Mouse (Mus musculus) cerebellum, adult 11-12 months (tissue): Measurements from ENCODE around the gene Nr1d1.

Source experiments
- DNase-seq: peaks from one replicate; pipeline ENCODE4 v3.0.0; 2022

The Nr1d1 gene

DNA sequence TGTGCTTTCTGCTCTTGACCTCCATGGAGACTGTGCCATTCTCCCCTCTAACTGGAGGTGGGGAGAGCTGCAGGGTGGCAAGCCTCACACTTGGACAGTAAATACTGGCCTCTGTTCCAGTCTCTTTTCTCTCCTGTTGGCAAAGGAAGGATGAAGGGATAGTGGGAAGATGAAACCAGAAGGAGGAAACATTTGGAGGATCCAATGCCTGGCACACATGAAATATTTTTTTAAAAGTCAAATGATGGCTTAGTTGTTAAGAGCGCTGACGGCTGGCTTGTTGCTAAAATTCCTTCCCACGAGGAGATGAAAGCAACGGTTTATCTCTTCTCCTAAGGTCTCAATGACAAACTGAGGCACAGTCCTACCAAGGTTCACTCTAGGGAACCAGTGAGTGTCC lies 40.0 kb downstream of the Nr1d1 start:
- no peak for DNase-seq

DNA sequence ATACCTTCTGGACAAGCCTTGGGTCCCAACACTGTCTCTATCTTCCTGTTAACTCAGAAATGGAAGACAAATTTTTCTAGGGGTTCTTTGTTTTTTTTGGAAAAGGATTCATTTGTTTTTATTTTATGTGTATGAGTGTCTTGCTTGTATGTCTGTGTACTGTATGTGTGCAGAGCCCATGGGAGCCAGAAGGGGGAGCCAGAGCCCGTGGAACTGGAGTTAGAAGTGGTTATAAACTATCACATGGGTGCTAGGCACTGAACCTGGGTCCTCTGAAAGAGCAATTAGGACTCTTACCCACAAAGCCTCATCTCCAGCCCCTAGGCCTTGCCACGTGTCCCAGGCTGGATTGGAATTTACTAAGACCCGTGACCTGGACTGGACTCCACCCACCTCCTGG lies 41.1 kb downstream of the Nr1d1 start:
- DNase-seq: no peak

DNA sequence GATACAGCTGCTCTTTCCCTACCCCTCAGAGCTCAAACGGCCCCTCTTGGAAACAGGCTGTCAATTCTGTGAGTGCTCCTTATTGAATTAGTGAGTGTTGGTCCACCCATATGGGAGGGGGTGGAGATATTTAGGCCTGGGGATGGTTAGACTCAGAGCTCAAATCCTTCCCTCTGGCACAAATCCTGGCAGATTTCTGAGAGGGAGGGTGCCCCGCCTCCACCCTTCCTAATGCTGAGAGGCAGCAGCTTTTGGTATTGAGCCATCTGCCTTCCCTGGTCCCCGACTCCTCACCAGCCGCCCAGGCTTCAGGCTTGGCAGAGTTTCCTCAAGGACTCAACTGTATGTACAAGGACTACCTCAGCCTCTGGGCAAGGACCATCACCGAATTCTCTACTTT lies 44.0 kb downstream of the Nr1d1 start:
- DNase-seq: peak; percentile 65

DNA sequence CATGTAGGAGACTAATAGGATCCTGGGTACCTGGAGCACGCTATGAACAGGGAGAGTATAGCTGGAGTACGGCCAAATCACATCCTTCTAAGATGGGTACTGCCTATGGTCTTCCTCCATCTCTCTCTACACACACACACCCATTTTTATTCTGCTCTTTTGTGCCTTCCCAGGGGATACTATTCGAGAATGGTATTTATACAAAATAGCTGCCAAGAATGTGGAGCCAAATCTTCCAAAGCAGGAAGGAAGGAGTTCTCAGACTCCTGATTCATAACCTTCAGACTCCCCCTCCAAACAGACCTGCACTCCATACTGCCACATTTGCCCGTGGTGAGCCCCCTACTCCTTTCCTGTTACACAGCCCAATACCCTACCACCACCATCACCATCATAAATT lies 44.4 kb downstream of the Nr1d1 start:
- DNase-seq: no peak

DNA sequence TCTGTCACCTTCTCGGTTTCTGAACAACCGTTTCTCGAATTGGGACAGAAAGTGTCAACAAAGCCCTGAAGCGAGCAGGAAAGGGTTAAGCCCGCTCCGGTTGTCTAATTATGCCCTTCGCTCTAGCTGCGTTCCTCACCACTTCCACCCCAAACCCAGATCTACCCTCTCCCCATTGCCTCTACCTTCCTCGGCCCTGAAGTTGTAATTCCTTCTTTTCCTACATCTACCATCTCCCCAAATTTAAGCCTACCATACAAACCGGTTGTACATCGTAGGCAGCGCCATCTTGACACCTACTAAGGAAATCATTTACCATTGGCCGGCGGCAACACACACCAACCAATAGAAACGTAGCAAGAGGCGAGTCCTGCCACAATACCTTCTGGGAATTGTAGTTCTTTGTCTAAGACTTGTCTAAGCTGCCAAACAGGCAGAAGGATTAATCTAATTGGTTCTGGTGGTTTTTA lies 46.0 kb downstream of the Nr1d1 start, which contains the start of gene Med24:
TSS of gene Med24 (minus strand) at position 317 of the 470 bp plus-strand sequence.
- peak; percentile 90 for DNase-seq

DNA sequence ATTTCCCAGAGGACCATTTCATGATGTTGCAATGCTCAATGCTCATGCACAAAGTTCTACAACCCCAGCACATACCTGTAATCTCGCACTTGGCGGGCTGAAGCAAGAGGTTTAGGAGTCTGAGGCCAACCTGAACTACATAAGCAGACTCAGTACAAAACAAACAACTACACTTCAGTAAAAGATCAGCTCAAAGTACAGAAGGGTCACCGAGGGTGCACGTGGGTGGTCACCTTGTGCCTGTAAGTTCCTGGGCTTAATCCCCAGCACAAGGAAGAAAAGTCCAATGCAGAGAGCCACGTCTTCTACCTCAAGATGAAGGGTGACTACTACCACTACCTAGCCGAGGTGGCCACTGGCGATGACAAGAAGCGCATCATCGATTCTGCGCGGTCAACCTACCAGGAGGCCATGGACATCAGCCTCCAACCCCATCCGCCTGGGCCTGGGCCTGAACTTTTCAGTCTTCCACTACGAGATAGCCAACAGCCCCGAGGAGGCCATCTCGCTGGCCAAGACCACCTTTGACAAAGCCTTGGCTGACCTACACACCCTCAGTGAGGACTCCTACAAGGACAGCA lies 49.1 kb downstream of the Nr1d1 start:
- no peak for DNase-seq

DNA sequence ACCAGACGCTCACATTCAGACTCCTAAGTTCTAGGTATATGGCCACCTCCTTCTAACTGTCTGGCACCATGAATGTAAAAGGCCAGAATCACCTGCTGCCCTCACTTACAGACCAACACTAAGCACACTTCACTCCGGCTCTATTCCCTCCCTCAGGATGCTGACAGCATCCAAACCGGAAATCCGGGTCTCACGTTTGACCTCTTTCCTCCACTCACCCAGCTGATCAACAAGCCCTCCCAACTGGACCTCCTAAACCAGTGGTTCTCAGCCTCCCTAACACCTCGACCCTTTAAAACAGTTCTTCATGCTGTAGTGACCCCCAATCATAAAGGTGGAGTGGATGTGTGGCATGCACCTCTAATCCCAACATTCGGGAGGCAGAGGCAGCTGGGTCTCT lies 52.0 kb downstream of the Nr1d1 start:
- DNase-seq: no peak

DNA sequence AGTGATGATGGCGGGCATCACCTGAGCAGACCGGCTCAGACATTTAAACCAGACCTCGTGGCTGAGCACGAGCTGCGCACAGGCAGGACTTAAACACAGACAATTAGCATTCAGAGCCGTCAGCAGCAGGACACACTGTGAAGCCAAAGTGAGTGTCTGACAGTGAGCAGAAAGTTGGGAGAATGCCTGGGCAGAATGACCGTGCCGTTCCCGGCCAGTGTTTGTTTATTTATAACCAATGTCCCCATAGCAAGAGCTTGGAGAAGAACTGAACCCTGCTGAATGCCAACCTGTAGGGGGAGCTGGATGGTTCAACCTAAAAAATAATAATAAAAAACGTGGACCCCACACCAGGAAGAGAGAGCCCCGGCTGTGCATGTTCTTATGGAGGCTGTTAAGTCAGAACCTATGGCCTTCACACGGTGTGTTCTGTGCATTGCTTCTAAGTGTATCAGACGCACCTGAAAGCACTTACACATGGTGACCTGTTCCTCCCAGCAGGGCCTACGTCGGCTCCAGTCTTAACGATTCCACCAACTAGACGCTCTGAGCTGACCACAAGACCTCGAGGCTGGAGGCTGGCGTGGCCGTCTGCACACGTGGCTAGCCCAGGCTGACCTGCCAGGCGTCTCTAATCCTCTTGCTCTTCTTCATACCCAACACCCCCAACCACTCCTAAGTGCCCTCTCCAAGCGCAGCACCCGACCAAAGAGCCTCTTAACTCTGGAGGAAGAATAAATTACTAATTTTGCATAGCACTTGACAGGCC lies 53.5 kb downstream of the Nr1d1 start:
- peak; percentile 81 for DNase-seq

DNA sequence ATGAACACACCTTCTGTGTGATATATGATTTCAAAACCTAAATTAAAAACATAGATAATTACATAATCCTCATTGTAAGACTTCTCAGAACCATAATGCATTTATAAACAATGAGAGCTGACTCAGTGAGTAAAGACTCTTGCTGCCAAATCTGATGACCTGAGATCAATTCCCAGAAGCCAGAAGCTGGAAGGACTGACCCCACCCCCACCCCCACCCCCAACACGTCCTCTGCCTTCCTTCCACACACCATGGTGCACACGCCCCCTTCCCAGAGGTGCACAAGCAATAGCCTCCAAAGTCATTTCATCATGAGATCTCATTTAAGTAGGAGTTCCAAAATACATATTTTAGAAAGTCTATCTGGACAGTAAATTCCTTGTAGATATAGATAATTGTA lies 54.4 kb downstream of the Nr1d1 start:
- DNase-seq: no peak
